Mouse (Mus musculus) stomach, postnatal 0 days (tissue): ENCODE measurements at regions not wholly inside any gene's neighbourhood (a gene's known extent, or its start where the extent isn't known, plus 50 kb on each side); places are given as distances from the start of the nearest gene placed in this dataset.

ENCODE experiments used
- ATAC-seq: fragments of 200-750 bp; cut with Nextera tagmentation; 2 replicates; pipeline ENCODE4 v1.8.0; 2017; ENCODE audit not compliant: low FRiP score, low TSS enrichment
- DNase-seq: peaks from one replicate; pipeline ENCODE4 v3.0.0-alpha.2; 2016; ENCODE audit warnings: low spot score
- H3K27ac ChIP-seq: fragments of 300-500 bp; sonication (generic); replicated peaks from 2 replicates; pipeline ENCODE4 v1.5.1; 2014; ENCODE audit warnings: mild to moderate bottlenecking, control low read depth
- H3K27me3 ChIP-seq: fragments of 300-500 bp; sonication (generic); 2 replicates; pipeline ENCODE4 v1.6.1; 2014; ENCODE audit warnings: low read length; ENCODE audit not compliant: control insufficient read depth, insufficient read depth
- H3K36me3 ChIP-seq: fragments of 300-500 bp; sonication (generic); 2 replicates; pipeline ENCODE4 v1.6.1; 2014; ENCODE audit warnings: low read length, mixed read lengths; ENCODE audit not compliant: control insufficient read depth, insufficient read depth
- H3K4me1 ChIP-seq: fragments of 300-500 bp; sonication (generic); replicated peaks from 2 replicates; pipeline ENCODE4 v1.6.1; 2014; ENCODE audit warnings: antibody characterized with exemption; ENCODE audit not compliant: control insufficient read depth, insufficient read depth
- H3K4me2 ChIP-seq: fragments of 300-500 bp; sonication (generic); replicated peaks from 2 replicates; pipeline ENCODE4 v1.6.1; 2014; ENCODE audit warnings: low read depth, mild to moderate bottlenecking, control low read depth, moderate library complexity
- H3K4me3 ChIP-seq: fragments of 300-500 bp; sonication (generic); 2 replicates; pipeline ENCODE4 v1.5.1; 2014; ENCODE audit warnings: low read depth, low read length, control low read depth
- H3K9ac ChIP-seq: fragments of 300-500 bp; sonication (generic); 2 replicates; pipeline ENCODE4 v1.6.1; 2014; ENCODE audit warnings: mild to moderate bottlenecking, low read length, control low read depth, mixed read lengths
- H3K9me3 ChIP-seq: fragments of 300-500 bp; sonication (generic); 2 replicates; pipeline ENCODE4 v1.6.1; 2016; ENCODE audit warnings: low read length; ENCODE audit not compliant: control insufficient read depth
- CTCF ChIP-seq: IDR thresholded peaks from 2 replicates; pipeline ENCODE4 v1.5.1; 2016; ENCODE audit warnings: antibody characterized with exemption, low read depth, mild to moderate bottlenecking, moderate library complexity
- EP300 ChIP-seq: optimal IDR thresholded peaks from 2 replicates; pipeline ENCODE3; 2016; ENCODE audit warnings: antibody characterized with exemption
- WGBS: fragments of 180-500 bp; shearing (Covaris S2); extraction: QIAGEN DNeasy Blood & Tissue Kit; methylation state at CpG from one replicate; pipeline ENCODE4 v1.1.7; 2014; 5-methylcytosine and 5-hydroxymethylcytosine counted together

- ATAC-seq: no peak
- TF ChIP-seq EP300 (no peak), CTCF (no peak)
- no peak for DNase-seq
Measured at GRCm38 (mm10) chr16:39230439-39230838, 338.0 kb downstream of the Igsf11 start.

GRCm38 (mm10) chr16:39234290-39234689, 341.8 kb downstream of the Igsf11 start:
- no peak for TF ChIP-seq EP300
- no peak for TF ChIP-seq CTCF
- no peak for ATAC-seq

More at GRCm38 (mm10) chr16:39230439-39230838, 338.0 kb downstream of the Igsf11 start:
- no peaks in the 10 kb centered on the region for H3K9me3 ChIP-seq
- 14% methylated on average over 3 of the region's 3 CpGs for WGBS
- no peaks in the 10 kb centered on the region for H3K27me3 ChIP-seq
- H3K4me1 ChIP-seq: no peaks in the 10 kb centered on the region
- H3K27ac ChIP-seq: no peak overlapping the region
- H3K36me3 ChIP-seq: no peaks in the 10 kb centered on the region
- no peak overlapping the region for H3K4me3 ChIP-seq
- H3K9ac ChIP-seq: no peak overlapping the region
- no peak overlapping the region for H3K4me2 ChIP-seq

GRCm38 (mm10) chr16:39273490-39273889, 381.0 kb downstream of the Igsf11 start:
- DNase-seq (no peak), ATAC-seq (no peak)
- Histone ChIP-seq H3K4me3 (no peak overlapping the region), H3K9ac (no peak overlapping the region), H3K27ac (no peak overlapping the region), H3K9me3 (no peaks in the 10 kb centered on the region), H3K36me3 (no peaks in the 10 kb centered on the region), H3K4me2 (no peak overlapping the region), H3K27me3 (no peaks in the 10 kb centered on the region), H3K4me1 (no peaks in the 10 kb centered on the region)
- 88% methylated on average over 2 of the region's 2 CpGs for WGBS
- TF ChIP-seq CTCF (no peak), EP300 (no peak)

More at GRCm38 (mm10) chr16:39234290-39234689, 341.8 kb downstream of the Igsf11 start:
- no peak for DNase-seq
- Histone ChIP-seq H3K36me3 (no peaks in the 10 kb centered on the region), H3K4me1 (no peaks in the 10 kb centered on the region), H3K27me3 (no peaks in the 10 kb centered on the region), H3K9ac (no peak overlapping the region), H3K4me2 (no peak overlapping the region), H3K9me3 (no peaks in the 10 kb centered on the region), H3K4me3 (no peak overlapping the region), H3K27ac (no peak overlapping the region)
- 37% methylated on average over 2 of the region's 2 CpGs for WGBS

- Histone ChIP-seq H3K9me3 (no peaks in the 10 kb centered on the region), H3K9ac (no peak overlapping the region), H3K4me3 (no peak overlapping the region), H3K27ac (no peak overlapping the region), H3K4me1 (no peaks in the 10 kb centered on the region), H3K36me3 (no peaks in the 10 kb centered on the region), H3K27me3 (no peaks in the 10 kb centered on the region), H3K4me2 (no peak overlapping the region)
- TF ChIP-seq EP300 (no peak), CTCF (no peak)
- ATAC-seq (no peak), DNase-seq (no peak)
- 38% methylated on average over 2 of the region's 2 CpGs for WGBS
Measured at GRCm38 (mm10) chr16:39284484-39284883, 392.0 kb downstream of the Igsf11 start.

GRCm38 (mm10) chr16:39285028-39285744, 392.7 kb downstream of the Igsf11 start:
- no peaks in the 10 kb centered on the region for H3K4me1 ChIP-seq
- H3K9ac ChIP-seq: no peak overlapping the region
- no peak for DNase-seq
- WGBS: 81% methylated on average over 3 of the region's 3 CpGs
- H3K4me3 ChIP-seq: no peak overlapping the region
- no peak overlapping the region for H3K4me2 ChIP-seq
- H3K27ac ChIP-seq: no peak overlapping the region
- no peak for ATAC-seq
- H3K9me3 ChIP-seq: no peaks in the 10 kb centered on the region
- H3K36me3 ChIP-seq: no peaks in the 10 kb centered on the region
- H3K27me3 ChIP-seq: no peaks in the 10 kb centered on the region
- TF ChIP-seq EP300: no peak
- no peak for TF ChIP-seq CTCF

- ATAC-seq (no peak), DNase-seq (no peak)
- no peaks in the 10 kb centered on the region for H3K4me1 ChIP-seq
- TF ChIP-seq CTCF: no peak
- TF ChIP-seq EP300: no peak
- H3K4me3 ChIP-seq: no peak overlapping the region
- H3K9ac ChIP-seq: no peak overlapping the region
- no peaks in the 10 kb centered on the region for H3K36me3 ChIP-seq
- no peaks in the 10 kb centered on the region for H3K9me3 ChIP-seq
- no peak overlapping the region for H3K27ac ChIP-seq
- no peaks in the 10 kb centered on the region for H3K27me3 ChIP-seq
- H3K4me2 ChIP-seq: no peak overlapping the region
- 73% methylated on average over 8 of the region's 8 CpGs for WGBS
Measured at GRCm38 (mm10) chr16:39286797-39287565, 394.5 kb downstream of the Igsf11 start.
